Mouse (Mus musculus) heart, embryonic 13.5 days (tissue): ENCODE data around the gene 1700025G04Rik. TPM values are rescaled to one million over a fixed set of nuclear protein-coding genes. Genes with fewer than 3 reads are reported as not detected.
A peak's percentile ranks its signal among the peaks of the same experiment; 100 is the strongest.

Experiments
- ATAC-seq: fragments of 200-750 bp; cut with Nextera tagmentation; 2 replicates; pipeline ENCODE4 v1.8.0; 2017; ENCODE audit warnings: moderate TSS enrichment; ENCODE audit not compliant: insufficient number of reproducible peaks, low FRiP score, low TSS enrichment; ENCODE audit errors: extremely low read depth
- H3K27ac ChIP-seq: fragments of 300-500 bp; sonication (generic); replicated peaks from 2 replicates; pipeline ENCODE4 v1.5.1; 2015; ENCODE audit warnings: moderate library complexity, mild to moderate bottlenecking, inconsistent platforms
- H3K27me3 ChIP-seq: fragments of 300-500 bp; sonication (generic); replicated peaks from 2 replicates; pipeline ENCODE4 v1.6.1; 2015; ENCODE audit warnings: mild to moderate bottlenecking, inconsistent platforms
- H3K36me3 ChIP-seq: fragments of 300-500 bp; sonication (generic); 2 replicates; pipeline ENCODE4 v1.6.1; 2015; ENCODE audit warnings: mild to moderate bottlenecking, inconsistent platforms
- H3K4me1 ChIP-seq: fragments of 300-500 bp; sonication (generic); 2 replicates; pipeline ENCODE4 v1.6.1; 2015; ENCODE audit warnings: inconsistent platforms
- H3K4me2 ChIP-seq: fragments of 300-500 bp; sonication (generic); 2 replicates; pipeline ENCODE4 v1.6.1; 2015; ENCODE audit warnings: inconsistent platforms, mild to moderate bottlenecking, moderate library complexity
- H3K4me3 ChIP-seq: fragments of 300-500 bp; sonication (generic); 2 replicates; pipeline ENCODE4 v1.5.1; 2015; ENCODE audit warnings: moderate library complexity, mild to moderate bottlenecking, inconsistent platforms
- H3K9ac ChIP-seq: fragments of 300-500 bp; sonication (generic); 2 replicates; pipeline ENCODE4 v1.6.1; 2015; ENCODE audit warnings: inconsistent platforms, mild to moderate bottlenecking, moderate library complexity
- H3K9me3 ChIP-seq: fragments of 300-500 bp; sonication (generic); 2 replicates; pipeline ENCODE4 v1.6.1; 2016; ENCODE audit warnings: inconsistent platforms
- WGBS: fragments of 180-500 bp; shearing (Covaris S2); methylation state at CpG from one replicate; pipeline ENCODE4 v1.1.7; 2015; ENCODE audit warnings: mixed read lengths; 5-methylcytosine and 5-hydroxymethylcytosine counted together
- polyA plus RNA-seq: library from polyadenylated mRNA; unstranded; fragments of >200 nt; fragmentation: Nextera tagmentation; extraction: Ambion mirVana; gene quantifications from 2 replicates; pipeline ENCODE4 v1.2.1, GENCODE M21; 2015

The 1700025G04Rik gene
- polyA plus RNA-seq, 1 experiment from 2014 or later: 24.3 TPM

DNA sequence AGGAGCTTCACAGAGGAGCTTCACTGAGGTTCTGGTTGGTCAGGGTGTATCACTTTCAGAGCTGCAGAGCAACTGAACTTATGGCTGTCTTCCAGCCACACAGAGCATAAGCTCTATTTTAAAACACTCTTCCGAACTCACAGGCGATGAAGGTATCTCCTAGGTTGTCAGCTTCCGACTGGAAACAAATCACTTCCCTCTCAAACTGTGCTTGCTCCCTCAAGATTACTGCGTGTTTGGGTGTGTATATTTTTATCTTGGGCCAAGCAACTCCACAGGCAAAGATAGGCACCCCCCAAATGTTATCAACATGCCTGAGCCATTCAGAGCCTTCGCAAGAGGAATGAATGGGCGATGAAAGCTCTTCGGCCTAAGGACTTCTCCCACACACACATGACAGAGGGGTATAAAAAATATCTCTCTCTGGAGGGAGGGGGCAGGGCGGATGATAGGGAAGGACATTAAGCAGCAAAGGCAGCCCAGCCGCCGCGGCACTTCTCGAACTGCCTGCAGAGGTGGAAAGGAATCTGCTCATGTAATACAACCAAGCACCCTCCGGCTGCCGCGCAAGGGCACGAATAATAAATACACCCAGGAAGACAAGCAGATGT lies 1.0 kb downstream of the 1700025G04Rik start:
- Histone ChIP-seq H3K9ac (peak overlapping the region; percentile 96), H3K4me2 (peak overlapping the region; percentile 94), H3K4me1 (peaks cover 53% of the 10 kb centered on the region), H3K27ac (peak overlapping the region; percentile 95), H3K27me3 (peaks cover 5% of the 10 kb centered on the region; the same call in 1 of the 2 replicates), H3K36me3 (no peaks in the 10 kb centered on the region), H3K9me3 (no peaks in the 10 kb centered on the region), H3K4me3 (peak overlapping the region; percentile 92)
- ATAC-seq: peak; percentile 67; the same call in 1 of the 2 replicates
- 2% methylated on average over 16 of the region's 16 CpGs for WGBS

DNA sequence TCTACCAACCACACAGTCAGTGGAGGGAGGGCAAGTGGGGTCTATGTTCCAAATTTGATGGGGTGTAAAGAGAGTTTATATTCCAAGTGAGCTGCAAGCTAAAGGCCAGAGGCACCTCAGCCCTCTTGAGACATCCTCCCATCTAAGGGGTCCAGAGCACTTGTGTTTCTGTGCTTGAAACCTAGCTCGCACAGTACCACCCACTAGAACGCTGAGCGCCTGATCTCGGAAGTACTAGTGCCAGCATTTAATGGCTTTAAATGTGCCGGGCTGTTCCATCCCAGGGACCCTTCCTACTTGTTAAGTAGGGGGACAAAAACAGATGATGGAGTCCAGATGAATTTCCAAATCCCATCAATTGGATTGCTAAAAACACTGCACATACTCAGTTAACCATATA lies 1.9 kb downstream of the 1700025G04Rik start:
- Histone ChIP-seq H3K36me3 (no peaks in the 10 kb centered on the region), H3K4me2 (peak overlapping the region; percentile 94), H3K27me3 (peaks cover 5% of the 10 kb centered on the region; the same call in 1 of the 2 replicates), H3K4me1 (peaks cover 53% of the 10 kb centered on the region), H3K9ac (peak overlapping the region; percentile 96), H3K9me3 (no peaks in the 10 kb centered on the region), H3K4me3 (peak overlapping the region; percentile 92), H3K27ac (peak overlapping the region; percentile 95)
- 71% methylated on average over 5 of the region's 5 CpGs for WGBS
- no peak for ATAC-seq

DNA sequence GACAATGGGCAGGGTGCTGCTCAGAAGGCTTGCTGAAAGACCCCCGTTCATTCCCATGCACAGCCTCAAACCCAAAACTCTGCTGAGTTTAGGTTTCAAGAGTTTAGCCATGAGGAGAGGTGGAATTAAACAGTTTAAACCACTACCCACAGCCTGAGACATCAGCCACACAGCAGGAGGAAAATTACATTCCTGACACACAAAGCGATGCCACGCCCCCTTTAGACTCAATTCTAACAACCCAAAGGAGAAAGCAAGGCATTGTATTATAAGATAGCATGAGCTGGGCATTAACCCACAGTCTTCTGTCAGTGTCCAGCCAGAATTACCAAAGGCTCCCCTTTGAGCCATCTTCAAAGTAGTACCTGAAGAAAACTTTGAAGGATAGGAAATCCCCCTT lies 3.0 kb downstream of the 1700025G04Rik start:
- Histone ChIP-seq H3K4me1 (peaks cover 64% of the 10 kb centered on the region), H3K9me3 (no peaks in the 10 kb centered on the region), H3K9ac (no peak overlapping the region), H3K36me3 (no peaks in the 10 kb centered on the region), H3K27ac (no peak overlapping the region), H3K4me3 (no peak overlapping the region), H3K27me3 (0 out of 2 replicates have a peak, but pooled peaks cover under 1% of the 10 kb centered on the region), H3K4me2 (peak overlapping the region; percentile 94)
- 78% methylated on average over 3 of the region's 3 CpGs for WGBS
- ATAC-seq: no peak

DNA sequence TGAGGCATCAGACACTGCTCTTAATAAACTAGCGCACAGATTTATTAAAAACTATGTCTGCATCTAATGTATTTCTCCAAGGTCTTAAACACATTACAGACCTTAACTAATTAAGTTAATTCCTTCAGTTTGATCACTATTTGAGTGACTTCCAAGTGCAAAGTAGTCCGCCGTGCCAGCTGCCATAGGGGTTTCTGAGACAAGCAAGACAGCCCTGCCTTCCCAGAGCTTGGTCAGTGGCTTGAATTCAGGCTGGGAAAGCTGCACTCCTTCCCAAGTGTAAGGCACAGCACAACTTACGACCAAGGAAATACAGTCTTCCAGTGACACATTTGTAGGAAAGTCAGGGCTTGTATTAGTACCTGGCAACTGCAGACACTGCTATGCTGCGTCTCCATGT lies 4.4 kb downstream of the 1700025G04Rik start:
- H3K36me3 ChIP-seq: no peaks in the 10 kb centered on the region
- 79% methylated on average over 5 of the region's 5 CpGs for WGBS
- H3K9ac ChIP-seq: no peak overlapping the region
- H3K9me3 ChIP-seq: no peaks in the 10 kb centered on the region
- ATAC-seq: no peak
- no peak overlapping the region for H3K27ac ChIP-seq
- H3K4me2 ChIP-seq: peak overlapping the region; percentile 66
- peaks cover 68% of the 10 kb centered on the region for H3K4me1 ChIP-seq
- H3K27me3 ChIP-seq: no peaks in the 10 kb centered on the region
- H3K4me3 ChIP-seq: no peak overlapping the region

DNA sequence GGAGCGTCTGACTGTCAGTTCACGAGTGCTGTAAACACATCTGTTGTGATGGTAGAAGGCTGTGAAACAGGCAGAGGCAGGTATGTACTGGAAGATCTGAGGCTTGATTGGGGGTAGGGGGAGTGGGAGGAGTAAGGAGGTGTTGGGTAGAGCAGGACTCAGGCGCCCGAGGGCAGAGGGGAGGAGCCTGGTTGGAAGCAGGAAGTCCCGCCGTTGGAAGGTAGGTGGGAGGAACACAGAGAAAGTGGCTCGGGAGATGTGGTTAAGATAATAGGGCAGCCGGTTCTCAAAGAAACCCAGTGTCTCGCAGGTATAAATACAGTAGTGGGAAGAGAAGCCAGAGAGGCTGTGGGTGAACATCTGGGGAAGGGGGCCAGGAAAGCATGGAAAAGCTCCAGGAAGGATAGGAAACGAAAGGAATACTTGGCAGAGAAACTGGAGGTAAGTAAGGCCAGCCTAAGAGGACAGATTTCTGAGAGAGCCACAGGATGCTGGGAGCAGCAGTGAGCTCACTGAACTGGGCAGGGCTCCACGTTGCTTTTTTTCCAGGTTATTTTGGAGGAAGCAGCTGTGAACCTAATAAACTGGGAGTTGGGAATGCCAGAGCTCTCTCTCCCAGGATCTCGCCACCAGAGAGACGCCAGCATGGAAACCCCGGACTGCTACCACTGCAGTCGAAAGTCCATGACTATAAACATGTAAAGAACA lies 5.1 kb downstream of the 1700025G04Rik start:
- no peak for ATAC-seq

DNA sequence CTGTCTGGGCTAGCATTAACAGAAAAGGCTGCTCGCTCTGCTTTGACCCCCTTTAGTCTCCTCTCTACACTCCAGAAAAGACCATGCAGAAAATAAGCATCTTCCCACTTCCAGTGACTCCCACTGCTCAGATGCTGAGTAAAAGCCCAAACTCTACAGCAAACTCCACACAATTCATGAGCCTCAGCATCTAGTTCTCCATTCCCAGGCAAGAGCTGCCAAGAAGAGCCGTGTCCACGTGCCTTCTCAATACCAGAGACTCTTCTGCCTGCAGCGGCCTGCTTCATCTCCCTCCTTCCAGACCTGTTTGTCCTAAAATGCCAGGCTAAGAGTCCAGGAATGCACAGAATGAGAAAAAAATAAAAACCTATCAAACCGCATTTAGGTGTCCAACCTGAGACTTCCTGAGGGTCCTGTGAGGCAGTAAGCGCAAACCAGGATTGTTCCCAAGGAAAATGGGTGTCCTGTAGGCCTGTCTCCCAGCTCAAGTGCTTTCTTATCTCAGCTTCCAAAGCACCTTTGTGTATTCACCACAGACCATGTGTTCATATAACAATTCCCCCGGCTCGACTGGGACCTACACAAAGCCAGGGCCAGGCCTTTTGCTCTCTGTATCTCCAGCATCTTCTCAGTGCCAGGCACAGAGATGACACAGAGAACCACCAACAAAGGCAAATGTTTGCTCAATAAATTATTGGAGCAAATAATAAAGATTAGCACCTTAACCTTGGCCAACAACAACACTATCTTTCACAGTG lies 7.8 kb downstream of the 1700025G04Rik start:
- WGBS: 54% methylated on average over 8 of the region's 8 CpGs
- ATAC-seq: no peak
- H3K9me3 ChIP-seq: no peaks in the 10 kb centered on the region

More for the DNA sequence above, 5.1 kb downstream of the 1700025G04Rik start:
- H3K4me1 ChIP-seq: peaks cover 68% of the 10 kb centered on the region
- H3K36me3 ChIP-seq: no peaks in the 10 kb centered on the region
- H3K4me2 ChIP-seq: peak overlapping the region; percentile 66
- H3K27me3 ChIP-seq: no peaks in the 10 kb centered on the region
- 0 out of 2 replicates have a peak overlapping the region, but pooled peaks have one; percentile 14 for H3K27ac ChIP-seq
- peak overlapping the region; percentile 71 for H3K9ac ChIP-seq
- H3K9me3 ChIP-seq: no peaks in the 10 kb centered on the region
- WGBS: 16% methylated on average over 15 of the region's 15 CpGs
- peak overlapping the region; percentile 40 for H3K4me3 ChIP-seq

DNA sequence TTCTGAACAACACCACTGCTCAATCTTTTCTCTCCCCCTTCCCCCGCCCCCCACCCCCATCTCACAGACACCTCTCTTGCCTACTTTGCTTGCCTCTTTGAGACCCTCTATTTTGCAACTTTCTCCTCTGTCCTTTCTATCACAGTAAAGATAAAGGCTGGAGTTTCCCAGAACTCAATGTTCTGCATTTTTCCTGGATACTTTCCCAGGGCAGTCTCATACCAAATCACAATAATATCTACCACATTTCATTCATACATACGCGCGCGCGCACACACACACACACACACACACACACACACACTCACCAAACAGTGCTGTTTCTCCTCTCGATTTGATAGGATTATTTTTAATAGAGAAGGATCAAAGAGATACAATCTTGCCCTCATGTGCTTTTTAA lies 8.8 kb downstream of the 1700025G04Rik start:
- WGBS: 87% methylated on average over 7 of the region's 7 CpGs
- Histone ChIP-seq H3K4me1 (peaks cover 52% of the 10 kb centered on the region), H3K9me3 (no peaks in the 10 kb centered on the region), H3K4me2 (no peak overlapping the region), H3K27me3 (no peaks in the 10 kb centered on the region), H3K4me3 (no peak overlapping the region), H3K36me3 (no peaks in the 10 kb centered on the region), H3K27ac (no peak overlapping the region), H3K9ac (no peak overlapping the region)
- ATAC-seq: no peak

More for the DNA sequence above, 7.8 kb downstream of the 1700025G04Rik start:
- H3K27ac ChIP-seq: no peak overlapping the region
- no peak overlapping the region for H3K4me2 ChIP-seq
- no peaks in the 10 kb centered on the region for H3K27me3 ChIP-seq
- no peaks in the 10 kb centered on the region for H3K36me3 ChIP-seq
- H3K4me3 ChIP-seq: no peak overlapping the region
- no peak overlapping the region for H3K9ac ChIP-seq
- H3K4me1 ChIP-seq: peaks cover 59% of the 10 kb centered on the region

DNA sequence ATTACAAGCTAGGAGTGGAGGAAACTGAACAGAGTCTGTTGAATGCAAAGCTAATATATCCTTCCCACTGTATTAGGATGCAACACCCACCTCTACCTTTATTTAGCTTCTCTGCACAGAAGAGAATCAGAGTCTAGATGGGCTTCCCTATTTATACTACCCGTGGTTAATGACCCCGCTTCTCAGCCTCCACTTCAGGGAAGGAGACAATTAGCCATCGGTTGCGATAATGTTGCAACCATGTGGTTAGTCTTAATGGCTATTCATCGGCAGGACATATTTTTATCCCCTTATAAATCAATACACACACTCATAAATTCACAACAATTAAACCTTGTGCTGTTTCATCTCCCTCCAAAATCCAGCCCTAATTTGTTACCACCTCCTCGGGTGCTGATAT lies 9.7 kb downstream of the 1700025G04Rik start:
- Histone ChIP-seq H3K4me1 (peaks cover 43% of the 10 kb centered on the region), H3K4me3 (no peak overlapping the region), H3K9me3 (no peaks in the 10 kb centered on the region), H3K27me3 (no peaks in the 10 kb centered on the region), H3K27ac (no peak overlapping the region), H3K9ac (no peak overlapping the region), H3K4me2 (no peak overlapping the region), H3K36me3 (no peaks in the 10 kb centered on the region)
- 82% methylated on average over 6 of the region's 6 CpGs for WGBS
- no peak for ATAC-seq

DNA sequence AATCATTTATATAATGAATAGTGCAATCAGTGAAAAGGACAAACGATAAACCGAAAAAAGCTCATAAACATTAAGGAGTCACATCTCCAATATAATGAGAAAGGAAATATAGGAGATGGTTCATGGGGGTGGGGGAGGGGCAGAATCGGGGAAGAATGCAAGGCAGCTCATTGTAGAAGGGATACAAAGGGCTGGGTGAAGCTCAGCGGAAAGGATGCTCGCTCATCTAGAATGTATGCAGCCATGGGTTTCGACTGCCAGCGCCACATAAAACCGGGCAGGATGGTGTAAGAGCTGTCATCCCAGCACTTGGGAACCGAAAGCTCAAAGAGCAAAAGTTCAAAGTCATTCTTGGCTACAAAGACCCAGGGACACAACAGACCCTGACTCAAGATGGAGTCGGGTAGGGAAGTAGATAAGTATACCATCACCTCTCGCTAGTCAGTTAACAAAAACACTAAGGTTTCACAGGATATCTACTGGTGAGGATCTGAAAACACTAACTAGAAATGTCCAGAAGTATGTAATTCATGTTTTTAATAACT lies 12.7 kb downstream of the 1700025G04Rik start:
- Histone ChIP-seq H3K4me2 (no peak overlapping the region), H3K27me3 (no peaks in the 10 kb centered on the region), H3K9ac (no peak overlapping the region), H3K27ac (no peak overlapping the region), H3K4me1 (peaks cover 36% of the 10 kb centered on the region), H3K9me3 (no peaks in the 10 kb centered on the region), H3K36me3 (no peaks in the 10 kb centered on the region), H3K4me3 (no peak overlapping the region)
- ATAC-seq: no peak
- WGBS: 74% methylated on average over 11 of the region's 11 CpGs

DNA sequence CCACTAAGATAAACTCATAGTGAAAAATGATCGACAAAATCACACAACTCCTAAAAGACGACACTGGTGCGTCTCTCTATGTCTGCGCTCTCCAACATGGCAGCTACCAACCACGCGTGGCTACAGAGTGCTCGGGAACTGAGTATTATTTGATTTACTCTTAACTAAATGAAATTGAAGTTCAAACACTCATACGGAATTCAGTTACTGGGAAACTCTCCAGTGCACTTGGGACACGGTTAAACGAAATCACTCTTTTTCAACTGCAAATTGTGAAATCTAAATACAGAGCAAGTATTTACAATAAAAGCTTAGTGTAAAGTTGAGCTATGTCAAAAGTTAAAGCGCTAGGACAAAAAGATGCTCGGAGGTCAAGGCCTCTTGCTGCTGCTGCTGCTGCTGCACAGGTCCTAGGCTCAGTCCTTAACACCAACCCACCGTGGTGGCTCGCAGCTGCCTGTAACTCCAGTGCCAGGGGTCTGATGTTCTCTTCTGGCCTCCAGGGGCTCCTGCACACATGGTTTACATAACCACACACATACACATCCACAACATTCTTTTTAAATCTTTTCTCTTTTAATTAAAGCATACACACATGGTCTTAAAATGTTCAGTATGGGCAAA lies 13.6 kb downstream of the 1700025G04Rik start:
- Histone ChIP-seq H3K36me3 (no peaks in the 10 kb centered on the region), H3K9me3 (no peaks in the 10 kb centered on the region), H3K9ac (no peak overlapping the region), H3K27ac (no peak overlapping the region), H3K27me3 (no peaks in the 10 kb centered on the region), H3K4me3 (no peak overlapping the region), H3K4me1 (peaks cover 27% of the 10 kb centered on the region), H3K4me2 (no peak overlapping the region)
- 84% methylated on average over 14 of the region's 14 CpGs for WGBS
- no peak for ATAC-seq

DNA sequence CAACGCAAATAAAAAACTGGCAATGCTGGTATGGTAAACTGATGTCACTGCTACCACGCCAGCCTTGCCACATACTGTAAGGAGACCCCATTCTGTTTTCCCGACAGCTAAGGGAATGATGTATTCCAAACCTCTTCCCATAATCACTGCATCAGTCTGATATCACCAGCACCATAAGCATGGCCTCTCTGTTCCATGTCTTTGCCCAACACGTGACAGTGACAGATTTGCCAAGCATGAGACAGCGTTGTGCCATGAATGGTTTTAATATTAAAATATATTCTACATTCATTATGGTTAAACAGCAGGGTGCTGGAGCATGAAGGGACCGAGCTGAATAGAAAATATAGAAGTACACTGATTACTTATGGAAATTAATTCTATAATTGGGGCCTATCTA lies 14.2 kb downstream of the 1700025G04Rik start:
- Histone ChIP-seq H3K9ac (no peak overlapping the region), H3K4me1 (peaks cover 23% of the 10 kb centered on the region), H3K27ac (no peak overlapping the region), H3K27me3 (no peaks in the 10 kb centered on the region), H3K4me3 (no peak overlapping the region), H3K36me3 (no peaks in the 10 kb centered on the region), H3K4me2 (no peak overlapping the region), H3K9me3 (no peaks in the 10 kb centered on the region)
- WGBS: 83% methylated on average over 6 of the region's 6 CpGs
- ATAC-seq: no peak
